Mouse (Mus musculus) liver, embryonic 11.5 days (tissue): ENCODE measurements around the gene Fbxw4. TPM values are rescaled to one million over a fixed set of nuclear protein-coding genes. Genes with fewer than 3 reads are reported as not detected.

Source experiments
- ATAC-seq: fragments of 200-750 bp; cut with Nextera tagmentation; replicated peaks from 2 replicates; pipeline ENCODE4 v1.8.0; 2017; ENCODE audit warnings: moderate number of reproducible peaks, mild to moderate bottlenecking, moderate TSS enrichment, moderate library complexity; ENCODE audit not compliant: low FRiP score
- DNase-seq: peaks from one replicate; pipeline ENCODE4 v3.0.0-alpha.2; 2017; ENCODE audit warnings: low spot score
- H3K27ac ChIP-seq: fragments of 300-500 bp; sonication (generic); 2 replicates; pipeline ENCODE4 v1.5.1; 2014; ENCODE audit warnings: mild to moderate bottlenecking, low read depth, low read length, control low read depth
- H3K27me3 ChIP-seq: fragments of 300-500 bp; sonication (generic); replicated peaks from 2 replicates; pipeline ENCODE4 v1.6.1; 2014; ENCODE audit warnings: low read length, mixed read lengths; ENCODE audit not compliant: control insufficient read depth, insufficient read depth
- H3K36me3 ChIP-seq: fragments of 300-500 bp; sonication (generic); 2 replicates; pipeline ENCODE4 v1.6.1; 2014; ENCODE audit warnings: mild to moderate bottlenecking, low read length, moderate library complexity, mixed read lengths; ENCODE audit not compliant: control insufficient read depth, insufficient read depth
- H3K4me1 ChIP-seq: fragments of 300-500 bp; sonication (generic); replicated peaks from 2 replicates; pipeline ENCODE4 v1.6.1; 2014; ENCODE audit warnings: low read length, mixed read lengths; ENCODE audit not compliant: control insufficient read depth, insufficient read depth
- H3K4me2 ChIP-seq: fragments of 300-500 bp; sonication (generic); 2 replicates; pipeline ENCODE4 v1.6.1; 2014; ENCODE audit warnings: mild to moderate bottlenecking, control low read depth, moderate library complexity
- H3K4me3 ChIP-seq: fragments of 300-500 bp; sonication (generic); 2 replicates; pipeline ENCODE4 v1.5.1; 2014; ENCODE audit warnings: low read depth, low read length, control low read depth
- H3K9ac ChIP-seq: fragments of 300-500 bp; sonication (generic); 2 replicates; pipeline ENCODE4 v1.6.1; 2014; ENCODE audit warnings: low read depth, low read length, control low read depth
- H3K9me3 ChIP-seq: fragments of 300-500 bp; sonication (generic); 2 replicates; pipeline ENCODE4 v1.6.1; 2016; ENCODE audit warnings: low read length, inconsistent platforms, mixed read lengths; ENCODE audit not compliant: control insufficient read depth
- WGBS: fragments of 180-500 bp; shearing (Covaris S2); extraction: QIAGEN DNeasy Blood & Tissue Kit; methylation state at CpG from one replicate; pipeline ENCODE4 v1.1.7; 2014; 5-methylcytosine and 5-hydroxymethylcytosine counted together
- polyA plus RNA-seq: library from polyadenylated mRNA; unstranded; fragments of >200 nt; fragmentation: Nextera tagmentation; extraction: Ambion mirVana; gene quantifications from 2 replicates; pipeline ENCODE4 v1.2.1, GENCODE M21; 2014

Fbxw4 gene
- polyA plus RNA-seq, 1 experiment from 2014 or later, result 5.0 TPM

- Histone ChIP-seq H3K9ac (no peak overlapping the region), H3K4me3 (no peak overlapping the region), H3K27ac (no peak overlapping the region), H3K9me3 (no peaks in the 10 kb centered on the region; the same call in 1 of the 2 replicates), H3K27me3 (no peaks in the 10 kb centered on the region), H3K4me2 (no peak overlapping the region), H3K36me3 (peaks cover 15% of the 10 kb centered on the region; the same call in 1 of the 2 replicates), H3K4me1 (peaks cover 50% of the 10 kb centered on the region)
- no peak for ATAC-seq
- WGBS, result 52% methylated on average over 14 of the region's 14 CpGs
- no peak for DNase-seq
These were observed 82.9 kb downstream of the Fbxw4 start for GRCm38 (mm10) chr19:45577141-45577750.

- ATAC-seq, result no peak
These were observed 84.5 kb downstream of the Fbxw4 start for GRCm38 (mm10) chr19:45575632-45576001.

GRCm38 (mm10) chr19:45574941-45575631 lies 85.0 kb downstream of the Fbxw4 start:
- Histone ChIP-seq H3K9me3 (no peaks in the 10 kb centered on the region), H3K4me3 (no peak overlapping the region), H3K9ac (0 out of 2 replicates have a peak overlapping the region, but pooled peaks have one; percentile 1), H3K27me3 (no peaks in the 10 kb centered on the region), H3K36me3 (peaks cover 15% of the 10 kb centered on the region; the same call in 1 of the 2 replicates), H3K27ac (peak overlapping the region; percentile 45; the same call in 1 of the 2 replicates), H3K4me1 (peaks cover 49% of the 10 kb centered on the region), H3K4me2 (peak overlapping the region; percentile 33)
- DNase-seq (peak; percentile 52), ATAC-seq (no peak)
- 28% methylated on average over 19 of the region's 19 CpGs for WGBS

More at GRCm38 (mm10) chr19:45575632-45576001, 84.5 kb downstream of the Fbxw4 start:
- Histone ChIP-seq H3K9me3 (no peaks in the 10 kb centered on the region), H3K9ac (no peak overlapping the region), H3K27ac (peak overlapping the region; percentile 1; the same call in 1 of the 2 replicates), H3K4me2 (peak overlapping the region; percentile 33), H3K27me3 (no peaks in the 10 kb centered on the region), H3K36me3 (peaks cover 15% of the 10 kb centered on the region; the same call in 1 of the 2 replicates), H3K4me1 (peaks cover 49% of the 10 kb centered on the region), H3K4me3 (no peak overlapping the region)
- WGBS, result 13% methylated on average over 8 of the region's 8 CpGs
- no peak for DNase-seq

GRCm38 (mm10) chr19:45574339-45574898 lies 85.7 kb downstream of the Fbxw4 start:
- Histone ChIP-seq H3K4me3 (no peak overlapping the region), H3K9ac (no peak overlapping the region), H3K9me3 (no peaks in the 10 kb centered on the region), H3K4me2 (no peak overlapping the region), H3K27me3 (no peaks in the 10 kb centered on the region), H3K27ac (no peak overlapping the region), H3K4me1 (peaks cover 49% of the 10 kb centered on the region), H3K36me3 (peaks cover 15% of the 10 kb centered on the region; the same call in 1 of the 2 replicates)
- DNase-seq (no peak), ATAC-seq (no peak)
- 47% methylated on average over 7 of the region's 7 CpGs for WGBS

GRCm38 (mm10) chr19:45573861-45574267 lies 86.2 kb downstream of the Fbxw4 start:
- ATAC-seq (peak; percentile 73), DNase-seq (peak; percentile 78)
- H3K4me2 ChIP-seq, result no peak overlapping the region
- H3K4me1 ChIP-seq, result peaks cover 49% of the 10 kb centered on the region
- no peaks in the 10 kb centered on the region for H3K27me3 ChIP-seq
- H3K36me3 ChIP-seq, result peaks cover 15% of the 10 kb centered on the region; the same call in 1 of the 2 replicates
- H3K9ac ChIP-seq, result no peak overlapping the region
- H3K27ac ChIP-seq, result no peak overlapping the region
- no peaks in the 10 kb centered on the region for H3K9me3 ChIP-seq
- no peak overlapping the region for H3K4me3 ChIP-seq
- WGBS, result 20% methylated on average over 6 of the region's 6 CpGs

- peaks cover 8% of the 10 kb centered on the region; the same call in 1 of the 2 replicates for H3K36me3 ChIP-seq
- WGBS, result 48% methylated on average over 6 of the region's 6 CpGs
- DNase-seq (no peak), ATAC-seq (peak; percentile 66)
- no peaks in the 10 kb centered on the region for H3K9me3 ChIP-seq
- no peak overlapping the region for H3K4me2 ChIP-seq
- no peak overlapping the region for H3K4me3 ChIP-seq
- H3K9ac ChIP-seq, result no peak overlapping the region
- H3K27me3 ChIP-seq, result no peaks in the 10 kb centered on the region
- no peak overlapping the region for H3K27ac ChIP-seq
- H3K4me1 ChIP-seq, result peaks cover 49% of the 10 kb centered on the region
These were observed 87.1 kb downstream of the Fbxw4 start for GRCm38 (mm10) chr19:45573033-45573432.

- ATAC-seq (no peak), DNase-seq (no peak)
- Histone ChIP-seq H3K4me3 (no peak overlapping the region), H3K4me1 (peaks cover 4% of the 10 kb centered on the region), H3K4me2 (no peak overlapping the region), H3K9ac (no peak overlapping the region), H3K27me3 (no peaks in the 10 kb centered on the region), H3K36me3 (no peaks in the 10 kb centered on the region), H3K27ac (no peak overlapping the region), H3K9me3 (no peaks in the 10 kb centered on the region)
- WGBS, result 67% methylated on average over 14 of the region's 14 CpGs
These were observed 92.7 kb downstream of the Fbxw4 start for GRCm38 (mm10) chr19:45567367-45567766.

- no peak overlapping the region for H3K4me2 ChIP-seq
- 71% methylated on average over 15 of the region's 15 CpGs for WGBS
- H3K27ac ChIP-seq, result no peak overlapping the region
- H3K4me1 ChIP-seq, result peaks cover 3% of the 10 kb centered on the region
- H3K9ac ChIP-seq, result no peak overlapping the region
- no peaks in the 10 kb centered on the region for H3K9me3 ChIP-seq
- DNase-seq, result no peak
- no peaks in the 10 kb centered on the region for H3K36me3 ChIP-seq
- no peak for ATAC-seq
- H3K4me3 ChIP-seq, result no peak overlapping the region
- H3K27me3 ChIP-seq, result no peaks in the 10 kb centered on the region
These were observed 94.0 kb downstream of the Fbxw4 start for GRCm38 (mm10) chr19:45565925-45566715.
